Mouse (Mus musculus) ES-E14 (cell line): ENCODE measurements around the gene Tubb4a. TPM values are rescaled to one million over a fixed set of nuclear protein-coding genes. Genes with fewer than 3 reads are reported as not detected.

Source experiments
- DNase-seq: peaks from one replicate; pipeline ENCODE4 v3.0.0-alpha.2; 2013; ENCODE audit warnings: low read depth, low spot score
- H3K27ac ChIP-seq: 2 replicates; pipeline ENCODE4 v1.5.1; 2012; ENCODE audit warnings: low read depth, mild to moderate bottlenecking, low read length, moderate library complexity, mixed read lengths; ENCODE audit not compliant: poor library complexity, insufficient read depth, severe bottlenecking
- H3K36me3 ChIP-seq: 2 replicates; pipeline ENCODE4 v1.6.1; 2012; ENCODE audit warnings: mild to moderate bottlenecking, low read length, moderate library complexity, mixed read lengths; ENCODE audit not compliant: control insufficient read depth, poor library complexity, insufficient read depth, severe bottlenecking
- H3K4me1 ChIP-seq, 2 experiments: fragments of 150-350 bp in 1 of 2; sonication (generic) in 1 of 2; 2 replicates each; pipeline ENCODE4 v1.6.1; 2012; ENCODE audit warnings: low read length in 2 of 2, mild to moderate bottlenecking in 1 of 2, mixed read lengths in 1 of 2; ENCODE audit not compliant: control insufficient read depth in 2 of 2, insufficient read depth in 2 of 2, poor library complexity in 1 of 2
- H3K4me3 ChIP-seq, 2 experiments: fragments of 150-350 bp in 1 of 2; sonication (generic) in 1 of 2; 2 replicates each; pipeline ENCODE4 v1.5.1; 2012; ENCODE audit warnings: low read length in 2 of 2, low read depth in 1 of 2, mild to moderate bottlenecking in 1 of 2, mixed read lengths in 1 of 2; ENCODE audit not compliant: insufficient read depth in 1 of 2, poor library complexity in 1 of 2, severe bottlenecking in 1 of 2
- H3K9ac ChIP-seq: 2 replicates; pipeline ENCODE4 v1.6.1; 2012; ENCODE audit warnings: low read depth, mild to moderate bottlenecking, low read length, mixed read lengths; ENCODE audit not compliant: poor library complexity, insufficient read depth, severe bottlenecking
- H3K9me3 ChIP-seq: fragments of 150-350 bp; sonication (generic); 2 replicates; pipeline ENCODE4 v1.6.1; 2012; ENCODE audit warnings: low read depth, mild to moderate bottlenecking, low read length; ENCODE audit not compliant: control insufficient read depth, insufficient read depth
- CHD2 ChIP-seq: IDR thresholded peaks from 2 replicates; pipeline ENCODE4 v1.6.1; 2014; ENCODE audit warnings: mild to moderate bottlenecking, low read depth, low read length, inconsistent platforms
- HCFC1 ChIP-seq: IDR thresholded peaks from 2 replicates; pipeline ENCODE4 v1.6.1; 2012; ENCODE audit warnings: low read length, inconsistent platforms, borderline replicate concordance; ENCODE audit not compliant: insufficient read depth
- MAFK ChIP-seq: IDR thresholded peaks from 2 replicates; pipeline ENCODE4 v1.6.1; 2014; ENCODE audit warnings: mild to moderate bottlenecking, low read depth, low read length, inconsistent platforms; ENCODE audit not compliant: insufficient read depth
- ZC3H11A ChIP-seq: IDR thresholded peaks from 2 replicates; pipeline ENCODE4 v1.6.1; 2012; ENCODE audit warnings: low read depth, mild to moderate bottlenecking, inconsistent platforms, low read length, borderline replicate concordance
- ZNF384 ChIP-seq: IDR thresholded peaks from 2 replicates; pipeline ENCODE4 v1.6.1; 2012; ENCODE audit warnings: low read depth, low read length, inconsistent platforms
- in situ Hi-C, 2 experiments: fragments of 600-800 bp; cut with MboI; formaldehyde crosslinking; loops; one replicate each; pipeline ENCODE4 v1.15.1; 2025; ENCODE audit warnings: low sequenced_read_pairs in 2 of 2, inconsistent platforms in 1 of 2; ENCODE audit not compliant: unreplicated experiment in 2 of 2
- total RNA-seq: library from RNA; depleted of rRNA; stranded (reverse); fragments of 300-350 nt; gene quantifications from 2 replicates; pipeline ENCODE4 v1.2.3, GENCODE M21; 2012

The Tubb4a gene
- total RNA-seq, 1 experiment = 0.89 TPM

DNA sequence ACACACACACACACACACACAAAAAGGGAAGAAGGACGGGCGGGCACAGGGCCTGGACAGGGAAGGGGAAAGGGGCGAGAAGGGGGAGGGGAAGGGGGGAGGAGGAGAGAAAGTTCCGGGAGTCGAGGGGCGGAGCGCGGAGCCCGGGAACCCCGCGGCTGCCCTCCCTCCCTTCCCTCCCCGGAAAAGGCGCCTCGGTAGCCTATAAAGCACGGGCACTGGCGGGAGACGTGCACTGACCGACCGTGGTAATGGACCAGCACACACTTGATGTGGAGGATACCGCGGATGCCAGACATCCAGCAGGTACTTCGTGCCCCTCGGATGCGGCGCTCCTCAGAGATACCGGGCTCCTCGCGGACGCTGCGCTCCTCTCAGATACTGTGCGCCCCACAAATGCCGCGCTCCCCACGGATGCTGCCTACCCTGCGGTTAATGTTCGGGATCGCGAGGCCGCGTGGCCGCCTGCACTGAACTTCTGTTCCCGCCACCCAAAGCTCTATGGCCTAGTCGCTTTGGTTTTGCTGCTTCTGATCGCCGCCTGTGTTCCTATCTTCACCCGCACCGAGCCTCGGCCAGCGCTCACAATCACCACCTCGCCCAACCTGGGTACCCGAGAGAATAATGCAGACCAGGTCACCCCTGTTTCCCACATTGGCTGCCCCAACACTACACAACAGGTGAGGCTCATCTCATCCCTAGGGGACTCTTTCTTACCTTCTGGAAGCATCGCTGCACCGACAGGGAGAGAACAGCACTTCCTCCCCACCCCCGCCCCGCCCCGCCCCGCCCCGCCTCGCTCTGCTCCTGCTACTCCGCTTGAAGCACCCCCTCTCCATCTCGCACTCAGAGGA, 17.8 kb upstream of the Tubb4a start, which contains the start of gene Tnfsf9:
Tnfsf9 (plus strand) TSS at position 145 of the 854 bp plus-strand sequence.
- TF ChIP-seq MAFK (no peak), CHD2 (no peak), HCFC1 (no peak), ZC3H11A (no peak), ZNF384 (no peak)
- Histone ChIP-seq H3K27ac (no peak within 1 kb of the TSS), H3K9ac (peak within 1 kb of the TSS; percentile 81), H3K4me1 (peaks cover 0 to 10% of the 10 kb centered on the region in 2 experiments; a peak in 1 of 4 replicates), H3K4me3 (peak within 1 kb of the TSS; percentile 77 to 86), H3K9me3 (no peaks in the 10 kb centered on the region), H3K36me3 (peaks cover 3% of the 10 kb centered on the region; the same call in 1 of the 2 replicates)
- in situ Hi-C loops = no loop called here
- no peak for DNase-seq

DNA sequence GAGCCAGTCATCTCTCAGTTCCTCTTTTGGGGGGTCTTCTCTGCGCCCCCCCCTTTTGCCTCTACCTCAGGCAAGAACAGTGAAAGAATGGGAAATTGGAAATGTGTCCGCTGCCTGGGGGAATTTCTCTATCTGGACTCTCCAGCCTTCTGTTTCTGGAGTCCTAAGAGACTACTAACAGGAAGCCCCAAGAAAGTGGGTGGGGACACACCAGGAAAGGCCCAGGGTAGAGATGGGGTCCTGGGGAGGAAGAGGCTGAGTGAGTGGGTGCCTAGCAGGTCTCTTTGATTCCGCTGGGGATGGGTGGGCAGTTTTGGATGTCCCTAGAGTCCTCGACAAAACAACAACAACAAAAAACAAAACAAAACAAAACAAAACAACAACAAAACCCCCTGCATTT, 16.9 kb upstream of the Tubb4a start:
- no peak overlapping the region for H3K9ac ChIP-seq
- TF ChIP-seq CHD2 = no peak
- TF ChIP-seq HCFC1 = no peak
- no peak for TF ChIP-seq ZC3H11A
- TF ChIP-seq MAFK = no peak
- TF ChIP-seq ZNF384 = no peak
- H3K4me1 ChIP-seq = peaks cover 2 to 17% of the 10 kb centered on the region in 2 experiments; a peak in 2 of 4 replicates
- no peaks in the 10 kb centered on the region for H3K9me3 ChIP-seq
- H3K4me3 ChIP-seq = peak overlapping the region in 1 of 2 experiments; percentile 77; a peak in 1 of 4 replicates
- DNase-seq = no peak
- peaks cover 3% of the 10 kb centered on the region; the same call in 1 of the 2 replicates for H3K36me3 ChIP-seq
- no peak overlapping the region for H3K27ac ChIP-seq
- in situ Hi-C loops = no loop called here

GRCm38 (mm10) chr17:57102276-57102675, 14.7 kb upstream of the Tubb4a start:
- Histone ChIP-seq H3K4me3 (no peak overlapping the region), H3K9me3 (no peaks in the 10 kb centered on the region), H3K4me1 (peaks cover 2 to 17% of the 10 kb centered on the region in 2 experiments; a peak in 2 of 4 replicates), H3K27ac (no peak overlapping the region), H3K36me3 (peaks cover 3% of the 10 kb centered on the region; the same call in 1 of the 2 replicates), H3K9ac (no peak overlapping the region)
- DNase-seq = no peak
- TF ChIP-seq ZC3H11A (no peak), HCFC1 (no peak), ZNF384 (no peak), MAFK (no peak), CHD2 (no peak)
- in situ Hi-C loops = no loop called here

GRCm38 (mm10) chr17:57099629-57100325, 12.2 kb upstream of the Tubb4a start:
- Histone ChIP-seq H3K36me3 (no peaks in the 10 kb centered on the region; the same call in 1 of the 2 replicates), H3K4me1 (peaks cover 2 to 25% of the 10 kb centered on the region in 2 experiments; a peak in 2 of 4 replicates), H3K27ac (no peak overlapping the region), H3K9me3 (no peaks in the 10 kb centered on the region), H3K4me3 (peak overlapping the region; percentile 43 to 75), H3K9ac (no peak overlapping the region)
- peak; percentile 70 for DNase-seq
- in situ Hi-C loops = loop anchor here in 1 of 2 experiments (10.0 kb wide), 1 partner anchor 235 kb away; no protein-coding TSS in a partner anchor
- TF ChIP-seq ZNF384 (no peak), ZC3H11A (no peak), MAFK (no peak), HCFC1 (no peak), CHD2 (no peak)
